Comparison of ENCODE assay signal across 11 mouse cellular contexts in genomic region chr2:128321475-128321874, GRCm38 (mm10).
A peak's percentile ranks its signal among the peaks of the same experiment; 100 is the strongest.
DNase-seq lines count a peak whose midpoint lies in the region; ATAC-seq and TF ChIP-seq lines count a peak whose summit lies in the region.
"Had no signal": no experiment of that assay in that cellular context is flagged by ENCODE, and none has a peak within 500 bp of the region (broad histone marks: within the 10 kb centered on the region; RNA-seq: fewer than 3 reads in every experiment).

No protein-coding gene starts in this region.

- H3K4me2 ChIP-seq in heart, embryonic 11.5 days: no peak overlapping the region
- no peak overlapping the region for H3K4me2 ChIP-seq in lung, postnatal 0 days (replicated peaks; ENCODE audit: low read depth, low read length)
- H3K4me2 ChIP-seq: embryonic facial prominence, embryonic 13.5 days; liver, embryonic 13.5 days had no signal

- H3K9me3 ChIP-seq in heart, embryonic 11.5 days (replicated peaks; ENCODE audit: control insufficient read depth, low read length): no peaks in the 10 kb centered on the region
- H3K9me3 ChIP-seq in lung, postnatal 0 days (ENCODE audit: low read length): no peaks in the 10 kb centered on the region
- H3K9me3 ChIP-seq: embryonic facial prominence, embryonic 13.5 days; liver, embryonic 13.5 days had no signal

- peak overlapping the region; percentile 50 for H3K27ac ChIP-seq in heart, embryonic 11.5 days (ENCODE audit: low read depth, low read length)
- no peak overlapping the region for H3K27ac ChIP-seq in lung, postnatal 0 days (ENCODE audit: low read length)
- H3K27ac ChIP-seq: embryonic facial prominence, embryonic 13.5 days; liver, embryonic 13.5 days had no signal

- H3K9ac ChIP-seq in heart, embryonic 11.5 days (ENCODE audit: low read depth, low read length): no peak overlapping the region
- H3K9ac ChIP-seq in lung, postnatal 0 days (replicated peaks; ENCODE audit: low read depth): no peak overlapping the region
- H3K9ac ChIP-seq: embryonic facial prominence, embryonic 13.5 days; liver, embryonic 13.5 days had no signal

- H3K4me3 ChIP-seq in heart, embryonic 11.5 days (ENCODE audit: low read depth, low read length): no peak overlapping the region
- no peak overlapping the region for H3K4me3 ChIP-seq in lung, postnatal 0 days (ENCODE audit: low read depth, low read length)
- H3K4me3 ChIP-seq: embryonic facial prominence, embryonic 13.5 days; liver, embryonic 13.5 days had no signal

- peaks cover 33% of the 10 kb centered on the region for H3K4me1 ChIP-seq in heart, embryonic 11.5 days (ENCODE audit: control insufficient read depth, insufficient read depth, low read length)
- H3K4me1 ChIP-seq in lung, postnatal 0 days (ENCODE audit: insufficient read depth, low read depth, low read length): peaks cover 5% of the 10 kb centered on the region; the same call in 1 of the 2 replicates

- peak; percentile 36 for DNase-seq in gastrocnemius, adult 18-20 months (ENCODE audit: low spot score)
- DNase-seq in gastrocnemius, postnatal 36 days: no peak
- peak; percentile 42 for DNase-seq in brain, embryonic 14.5 days (ENCODE audit: low read depth)
- peak; percentile 47 for DNase-seq in lung, postnatal 0 days (ENCODE audit: low spot score)
- no peak for DNase-seq in left cerebral cortex, adult 18-20 months (ENCODE audit: low spot score in 2 of 2)
- no peak for DNase-seq in retina, postnatal 1 day
- DNase-seq: liver, embryonic 13.5 days; thymus, adult 2 months had no signal

- H3K36me3 ChIP-seq in heart, embryonic 11.5 days (ENCODE audit: control insufficient read depth, insufficient read depth, low read length): no peaks in the 10 kb centered on the region
- no peaks in the 10 kb centered on the region for H3K36me3 ChIP-seq in lung, postnatal 0 days (ENCODE audit: insufficient read depth, low read length)
- H3K36me3 ChIP-seq: embryonic facial prominence, embryonic 13.5 days; liver, embryonic 13.5 days had no signal

- TF ChIP-seq POLR2A in brain, embryonic 14.5 days (IDR thresholded peaks at IDR 0.05; ENCODE audit: borderline replicate concordance, extremely low read depth, insufficient read depth, insufficient read length, poor library complexity, severe bottlenecking): no peak

- no peak for TF ChIP-seq EP300 in lung, postnatal 0 days (IDR thresholded peaks at IDR 0.05)

- no peak for ATAC-seq in heart, embryonic 11.5 days (replicated peaks; ENCODE audit: insufficient number of reproducible peaks, low FRiP score, low TSS enrichment)
- peak; percentile 66 for ATAC-seq in lung, postnatal 0 days
- no peak for ATAC-seq in CD4-positive, CD25-positive, alpha-beta regulatory T cell, adult 4 months

- H3K27me3 ChIP-seq in heart, embryonic 11.5 days (ENCODE audit: control insufficient read depth, insufficient read depth, low read length): no peaks in the 10 kb centered on the region; the same call in 1 of the 2 replicates
- no peaks in the 10 kb centered on the region for H3K27me3 ChIP-seq in lung, postnatal 0 days (replicated peaks; ENCODE audit: insufficient read depth, low read length)
- H3K27me3 ChIP-seq: embryonic facial prominence, embryonic 13.5 days; liver, embryonic 13.5 days had no signal

- 35% methylated on average over 2 of the region's 2 CpGs for WGBS in heart, embryonic 11.5 days (ENCODE audit: insufficient replicate concordance)
- WGBS in lung, postnatal 0 days: 54% methylated on average over 2 of the region's 2 CpGs

- TF ChIP-seq CTCF in brain, embryonic 14.5 days (IDR thresholded peaks at IDR 0.05; ENCODE audit: borderline replicate concordance, extremely low read depth, insufficient read depth, insufficient read length): no peak
- no peak for TF ChIP-seq CTCF in lung, postnatal 0 days (IDR thresholded peaks at IDR 0.05)

- intact Hi-C loops in gastrocnemius, postnatal 36 days (cut with DNase I): no loop called here

Comparison
In these comparisons a context has a peak if more than half of its experiments do, and no peak if none do; other contexts are left out.
1. DNase-seq: peak in gastrocnemius, adult 18-20 months (single experiment), brain, embryonic 14.5 days (single experiment) and lung, postnatal 0 days (single experiment); none in gastrocnemius, postnatal 36 days (0 of 2), left cerebral cortex, adult 18-20 months (0 of 2) and retina, postnatal 1 day (single experiment).